Mouse (Mus musculus) limb, embryonic 11.5 days (tissue): ENCODE data around the gene Ddr2. TPM values are rescaled to one million over a fixed set of nuclear protein-coding genes. Genes with fewer than 3 reads are reported as not detected.
"Not testable (repeated sequence)": the region's sequence is repeated elsewhere in the genome, so short reads cannot be mapped to it uniquely, and the experiment has no call there.

Experiments
- ATAC-seq: fragments of 200-750 bp; cut with Nextera tagmentation; 2 replicates; pipeline ENCODE4 v1.8.0; 2017; ENCODE audit warnings: low read depth; ENCODE audit not compliant: insufficient number of reproducible peaks, low FRiP score, low TSS enrichment
- DNase-seq: peaks from one replicate; pipeline ENCODE4 v3.0.0-alpha.2; 2015; ENCODE audit warnings: low spot score
- H3K27ac ChIP-seq: fragments of 300-500 bp; sonication (generic); replicated peaks from 2 replicates; pipeline ENCODE4 v1.5.1; 2014; ENCODE audit warnings: low read depth, mild to moderate bottlenecking, low read length
- H3K27me3 ChIP-seq: fragments of 300-500 bp; sonication (generic); 2 replicates; pipeline ENCODE4 v1.6.1; 2014; ENCODE audit warnings: mild to moderate bottlenecking, low read length, mixed read lengths; ENCODE audit not compliant: control insufficient read depth, insufficient read depth
- H3K36me3 ChIP-seq: fragments of 300-500 bp; sonication (generic); 2 replicates; pipeline ENCODE4 v1.6.1; 2014; ENCODE audit warnings: mild to moderate bottlenecking, low read length, moderate library complexity, mixed read lengths; ENCODE audit not compliant: control insufficient read depth, insufficient read depth
- H3K4me1 ChIP-seq: fragments of 300-500 bp; sonication (generic); 2 replicates; pipeline ENCODE4 v1.6.1; 2014; ENCODE audit warnings: low read length, mixed read lengths; ENCODE audit not compliant: control insufficient read depth, insufficient read depth
- H3K4me2 ChIP-seq: fragments of 300-500 bp; sonication (generic); 2 replicates; pipeline ENCODE4 v1.6.1; 2014; ENCODE audit warnings: low read depth, mild to moderate bottlenecking, moderate library complexity; ENCODE audit not compliant: severe bottlenecking
- H3K4me3 ChIP-seq: fragments of 300-500 bp; sonication (generic); 2 replicates; pipeline ENCODE4 v1.5.1; 2014; ENCODE audit warnings: low read depth, low read length
- H3K9ac ChIP-seq: fragments of 300-500 bp; sonication (generic); 2 replicates; pipeline ENCODE4 v1.6.1; 2014; ENCODE audit warnings: mild to moderate bottlenecking, low read length
- H3K9me3 ChIP-seq: fragments of 300-500 bp; sonication (generic); 2 replicates; pipeline ENCODE4 v1.6.1; 2016; ENCODE audit warnings: low read length; ENCODE audit not compliant: control insufficient read depth
- WGBS: fragments of 180-500 bp; shearing (Covaris S2); extraction: QIAGEN DNeasy Blood & Tissue Kit; methylation state at CpG from one replicate; pipeline ENCODE4 v1.1.7; 2014; 5-methylcytosine and 5-hydroxymethylcytosine counted together
- polyA plus RNA-seq: library from polyadenylated mRNA; unstranded; fragments of >200 nt; fragmentation: Nextera tagmentation; extraction: Ambion mirVana; gene quantifications from 2 replicates; pipeline ENCODE4 v1.2.1, GENCODE M21; 2014

Ddr2 gene
- polyA plus RNA-seq, 1 experiment from 2014 or later, result 104 TPM

GRCm38 (mm10) chr1:170124644-170125043 is 14.1 kb upstream of the Ddr2 start:
- no peaks in the 10 kb centered on the region for H3K4me1 ChIP-seq
- H3K9ac ChIP-seq, result no peak overlapping the region
- H3K4me3 ChIP-seq, result no peak overlapping the region
- no peak for ATAC-seq
- H3K36me3 ChIP-seq, result no peaks in the 10 kb centered on the region
- no peak overlapping the region for H3K4me2 ChIP-seq
- DNase-seq, result no peak
- no peak overlapping the region for H3K27ac ChIP-seq
- H3K9me3 ChIP-seq, result no peaks in the 10 kb centered on the region
- H3K27me3 ChIP-seq, result no peaks in the 10 kb centered on the region
- 90% methylated on average over 2 of the region's 2 CpGs for WGBS

DNA sequence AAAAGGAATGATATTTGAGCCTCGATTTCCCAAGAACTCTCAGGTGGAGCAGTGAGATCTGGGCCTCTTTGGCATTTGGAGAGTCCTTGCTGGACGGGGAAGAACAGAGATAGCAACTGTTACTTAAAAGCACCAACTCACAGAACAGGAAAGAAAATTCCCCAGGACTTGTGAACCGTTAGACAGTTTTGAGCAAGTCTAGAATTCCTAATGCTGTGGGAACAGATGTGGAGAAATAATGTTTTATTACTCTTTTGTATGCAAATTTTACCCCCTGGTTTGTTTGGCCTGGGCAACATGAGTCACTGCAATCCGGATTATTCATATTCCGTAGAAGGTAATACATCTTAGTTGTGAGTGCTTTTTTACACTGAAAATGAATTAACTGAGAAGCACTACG is 3.1 kb upstream of the Ddr2 start:
- Histone ChIP-seq H3K27me3 (no peaks in the 10 kb centered on the region), H3K9me3 (no peaks in the 10 kb centered on the region), H3K9ac (no peak overlapping the region), H3K27ac (no peak overlapping the region), H3K4me3 (no peak overlapping the region), H3K4me2 (no peak overlapping the region), H3K4me1 (peaks cover 10% of the 10 kb centered on the region; the same call in 1 of the 2 replicates), H3K36me3 (no peaks in the 10 kb centered on the region)
- DNase-seq (no peak), ATAC-seq (no peak)
- WGBS, result 92% methylated on average over 6 of the region's 6 CpGs

DNA sequence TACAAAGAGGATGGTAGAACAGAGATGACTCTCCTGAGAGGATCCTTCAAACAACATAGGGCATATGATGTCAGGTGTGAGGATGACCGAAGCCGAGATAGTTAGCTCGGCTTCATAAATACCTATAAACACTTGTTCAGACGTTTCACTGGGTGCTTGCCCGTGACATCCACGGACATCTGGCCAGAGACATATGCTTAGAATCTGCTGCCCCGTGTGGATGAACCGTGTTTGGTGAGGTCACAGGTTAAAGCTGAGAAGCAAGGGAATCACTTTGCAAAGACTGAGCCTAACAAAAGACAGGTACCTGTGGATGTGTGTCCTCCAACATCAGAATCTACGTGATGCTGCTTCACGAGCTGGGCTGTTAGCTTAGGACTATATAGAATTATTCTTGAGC is 1.7 kb upstream of the Ddr2 start:
- Histone ChIP-seq H3K4me3 (no peak overlapping the region), H3K36me3 (no peaks in the 10 kb centered on the region), H3K27me3 (no peaks in the 10 kb centered on the region), H3K4me1 (peaks cover 16% of the 10 kb centered on the region; the same call in 1 of the 2 replicates), H3K4me2 (no peak overlapping the region), H3K27ac (no peak overlapping the region), H3K9ac (no peak overlapping the region), H3K9me3 (no peaks in the 10 kb centered on the region)
- DNase-seq (no peak), ATAC-seq (no peak)
- 90% methylated on average over 10 of the region's 10 CpGs for WGBS

GRCm38 (mm10) chr1:170111651-170112226 is 1.2 kb upstream of the Ddr2 start:
- Histone ChIP-seq H3K9ac (no peak overlapping the region), H3K4me1 (peaks cover 16% of the 10 kb centered on the region; the same call in 1 of the 2 replicates), H3K27me3 (no peaks in the 10 kb centered on the region), H3K4me2 (no peak overlapping the region), H3K27ac (peak overlapping the region; percentile 93; the same call in 1 of the 2 replicates), H3K9me3 (no peaks in the 10 kb centered on the region), H3K36me3 (no peaks in the 10 kb centered on the region), H3K4me3 (no peak overlapping the region)
- no peak for DNase-seq
- ATAC-seq, result no peak
- 82% methylated on average over 16 of the region's 16 CpGs for WGBS

DNA sequence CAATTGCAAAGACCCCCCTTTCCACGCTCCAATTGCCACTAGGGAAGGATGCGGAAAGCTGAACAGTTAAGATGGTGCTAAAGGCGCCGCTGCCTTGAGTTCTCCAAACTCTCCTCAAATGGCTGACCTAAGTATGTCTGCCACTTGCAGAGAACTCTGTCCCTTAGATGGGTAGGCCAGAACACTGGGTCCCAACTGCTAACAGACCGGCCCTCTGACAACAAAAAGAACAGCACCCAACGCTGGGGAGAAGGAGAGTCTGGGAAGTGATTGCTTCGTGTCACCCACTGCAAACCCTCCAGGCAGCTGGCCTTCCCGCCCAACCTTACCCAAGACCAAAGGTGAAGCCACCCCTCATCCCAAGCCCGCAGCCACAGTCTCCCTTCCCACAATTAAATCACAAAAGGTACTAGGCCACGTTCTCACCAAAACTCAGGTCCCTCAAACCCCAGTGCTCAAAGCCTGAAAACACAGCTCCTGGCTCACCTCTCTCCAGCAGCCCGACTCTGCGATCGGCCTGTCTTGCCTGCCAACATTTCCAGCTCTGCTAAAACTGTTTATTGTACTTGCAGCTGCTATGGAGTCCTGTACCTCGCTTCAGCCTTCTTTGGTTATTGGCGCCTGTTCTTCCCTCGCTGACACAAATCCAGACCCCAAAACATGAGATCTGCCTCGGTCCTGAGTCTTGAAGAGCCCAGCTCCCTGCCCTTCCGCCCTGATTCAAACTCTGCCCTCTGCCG is 616 bp downstream of the Ddr2 start:
- Histone ChIP-seq H3K27ac (peak overlapping the region; percentile 93), H3K4me1 (peaks cover 16% of the 10 kb centered on the region; the same call in 1 of the 2 replicates), H3K9ac (peak overlapping the region; percentile 78), H3K36me3 (no peaks in the 10 kb centered on the region), H3K9me3 (no peaks in the 10 kb centered on the region), H3K4me3 (peak overlapping the region; percentile 59), H3K27me3 (no peaks in the 10 kb centered on the region), H3K4me2 (peak overlapping the region; percentile 76)
- ATAC-seq, result peak; percentile 58
- DNase-seq, result peak; percentile 67
- WGBS, result 39% methylated on average over 19 of the region's 19 CpGs

DNA sequence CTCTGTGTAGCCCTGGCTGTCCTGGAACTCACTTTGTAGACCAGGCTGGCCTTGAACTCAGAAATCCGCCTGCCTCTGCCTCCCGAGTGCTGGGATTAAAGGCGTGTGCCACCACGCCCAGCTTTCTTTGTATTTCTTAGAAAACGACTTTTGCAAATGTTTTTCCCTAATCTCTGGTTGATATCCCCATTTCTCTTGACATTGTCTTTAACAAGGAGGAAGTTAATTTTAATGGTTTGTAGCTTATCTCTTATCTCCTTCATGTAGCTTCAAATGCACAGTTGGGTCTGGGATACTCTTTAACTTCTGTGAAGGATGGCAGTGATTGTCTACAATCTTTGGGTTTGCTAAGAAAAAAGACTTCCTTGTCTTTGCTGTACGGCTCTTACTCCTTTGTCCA is 7.7 kb downstream of the Ddr2 start:
- H3K9me3 ChIP-seq, DNase-seq, H3K4me3 ChIP-seq, H3K4me1 ChIP-seq, ATAC-seq, H3K27me3 ChIP-seq, H3K27ac ChIP-seq, H3K4me2 ChIP-seq, H3K9ac ChIP-seq, H3K36me3 ChIP-seq: not testable (repeated sequence)
- 85% methylated on average over 6 of the region's 6 CpGs for WGBS

GRCm38 (mm10) chr1:170086631-170087030 is 23.9 kb downstream of the Ddr2 start:
- WGBS, result 94% methylated on average over 7 of the region's 7 CpGs
- DNase-seq, result no peak
- Histone ChIP-seq H3K36me3 (no peaks in the 10 kb centered on the region), H3K27ac (no peak overlapping the region), H3K4me2 (no peak overlapping the region), H3K4me3 (no peak overlapping the region), H3K4me1 (no peaks in the 10 kb centered on the region), H3K27me3 (no peaks in the 10 kb centered on the region), H3K9ac (no peak overlapping the region), H3K9me3 (no peaks in the 10 kb centered on the region)
- no peak for ATAC-seq

- H3K4me1 ChIP-seq, result no peaks in the 10 kb centered on the region
- no peaks in the 10 kb centered on the region for H3K27me3 ChIP-seq
- H3K36me3 ChIP-seq, result no peaks in the 10 kb centered on the region
- no peak for ATAC-seq
- H3K27ac ChIP-seq, result no peak overlapping the region
- no peak overlapping the region for H3K4me2 ChIP-seq
- no peak overlapping the region for H3K9ac ChIP-seq
- no peak overlapping the region for H3K4me3 ChIP-seq
- no peaks in the 10 kb centered on the region for H3K9me3 ChIP-seq
- DNase-seq, result no peak
- WGBS, result 91% methylated on average over 12 of the region's 12 CpGs
These were observed 26.3 kb downstream of the Ddr2 start for GRCm38 (mm10) chr1:170084151-170084796.
